Mouse (Mus musculus) liver, postnatal 0 days (tissue): ENCODE results near the gene Iba57.

Experiments used
- CTCF ChIP-seq: sonication (generic); IDR thresholded peaks from 2 replicates; pipeline ENCODE4 v1.5.1; 2016; ENCODE audit warnings: antibody characterized with exemption, low read depth
- EP300 ChIP-seq: IDR thresholded peaks from 2 replicates; pipeline ENCODE4 v1.6.1; 2016; ENCODE audit warnings: antibody characterized with exemption, low read depth, mild to moderate bottlenecking

DNA sequence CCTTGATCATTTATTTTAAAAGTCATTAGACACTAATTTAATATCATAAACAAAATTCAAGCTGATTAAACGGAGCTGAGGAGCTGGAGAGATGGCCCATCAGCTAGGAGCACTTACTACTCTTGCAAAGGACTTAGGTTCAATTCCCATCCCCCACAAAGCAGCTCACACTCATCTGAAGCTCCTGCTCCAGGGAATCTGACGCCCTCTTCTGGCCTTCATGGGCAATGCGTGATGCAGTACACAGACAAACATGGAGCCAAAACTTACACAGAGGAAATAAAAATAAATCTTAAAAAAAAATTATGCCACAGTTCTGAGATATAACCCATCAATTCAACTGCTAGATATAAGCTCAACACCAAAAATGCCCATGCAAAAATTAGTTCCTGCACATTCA, 11.8 kb downstream of the Iba57 start:
- TF ChIP-seq CTCF (peak; percentile 58), EP300 (no peak)
